Mouse (Mus musculus): Measurements from ENCODE around the gene Klk1b3. TPM values are rescaled to one million over a fixed set of nuclear protein-coding genes. Genes with fewer than 3 reads are reported as not detected.
"Not testable (repeated sequence)": the region's sequence is repeated elsewhere in the genome, so short reads cannot be mapped to it uniquely, and the experiment has no call there.

Gene Klk1b3
- polyA plus RNA-seq, 1 experiment: not detected

GRCm38 (mm10) chr7:44247971-44248370 lies 50.0 kb downstream of the Klk1b3 start:
- no peak overlapping the region for H3ac ChIP-seq (ENCODE audit: control insufficient read depth, insufficient read length, low read depth)
- peaks cover 52% of the 10 kb centered on the region for H3K79me2 ChIP-seq (ENCODE audit: control insufficient read depth, insufficient read depth)
- H3K4me3 ChIP-seq (ENCODE audit: insufficient read depth, poor library complexity, severe bottlenecking): peak overlapping the region; percentile 89
- peaks cover 25% of the 10 kb centered on the region for H3K79me3 ChIP-seq (ENCODE audit: low read depth)
- H3K27me3 ChIP-seq (ENCODE audit: control insufficient read depth, insufficient read depth, insufficient read length): no peaks in the 10 kb centered on the region
- TF ChIP-seq MAX (IDR thresholded peaks at IDR 0.05): no peak
- TF ChIP-seq CEBPB (IDR thresholded peaks at IDR 0.05; ENCODE audit: low read depth): no peak
- TF ChIP-seq MYOG (IDR thresholded peaks at IDR 0.05; ENCODE audit: control insufficient read depth, extremely low read depth, insufficient read length): no peak
- no peak for TF ChIP-seq CTCF (IDR thresholded peaks at IDR 0.05; ENCODE audit: control insufficient read depth, insufficient read depth, insufficient read length)
- no peak for TF ChIP-seq MYOD1 (IDR thresholded peaks at IDR 0.05; ENCODE audit: control insufficient read depth, insufficient read length, low read depth)
- no peak for TF ChIP-seq FOSL1 (IDR thresholded peaks at IDR 0.05; ENCODE audit: insufficient read depth, low read length, poor library complexity, severe bottlenecking)
- peaks cover 34% of the 10 kb centered on the region for H3K36me3 ChIP-seq (ENCODE audit: control insufficient read depth, insufficient read depth)

GRCm38 (mm10) chr7:44249248-44249647 lies 51.3 kb downstream of the Klk1b3 start:
- TF ChIP-seq MYOD1 (IDR thresholded peaks at IDR 0.05; ENCODE audit: control insufficient read depth, insufficient read length, low read depth): no peak
- Histone ChIP-seq H3K79me3 (ENCODE audit: low read depth) (peaks cover 25% of the 10 kb centered on the region), H3K4me3 (ENCODE audit: insufficient read depth, poor library complexity, severe bottlenecking) (no peak overlapping the region), H3K36me3 (ENCODE audit: control insufficient read depth, insufficient read depth) (peaks cover 34% of the 10 kb centered on the region), H3K27me3 (ENCODE audit: control insufficient read depth, insufficient read depth, insufficient read length) (no peaks in the 10 kb centered on the region), H3ac (ENCODE audit: control insufficient read depth, insufficient read length, low read depth) (no peak overlapping the region), H3K79me2 (ENCODE audit: control insufficient read depth, insufficient read depth) (peaks cover 52% of the 10 kb centered on the region)

DNA sequence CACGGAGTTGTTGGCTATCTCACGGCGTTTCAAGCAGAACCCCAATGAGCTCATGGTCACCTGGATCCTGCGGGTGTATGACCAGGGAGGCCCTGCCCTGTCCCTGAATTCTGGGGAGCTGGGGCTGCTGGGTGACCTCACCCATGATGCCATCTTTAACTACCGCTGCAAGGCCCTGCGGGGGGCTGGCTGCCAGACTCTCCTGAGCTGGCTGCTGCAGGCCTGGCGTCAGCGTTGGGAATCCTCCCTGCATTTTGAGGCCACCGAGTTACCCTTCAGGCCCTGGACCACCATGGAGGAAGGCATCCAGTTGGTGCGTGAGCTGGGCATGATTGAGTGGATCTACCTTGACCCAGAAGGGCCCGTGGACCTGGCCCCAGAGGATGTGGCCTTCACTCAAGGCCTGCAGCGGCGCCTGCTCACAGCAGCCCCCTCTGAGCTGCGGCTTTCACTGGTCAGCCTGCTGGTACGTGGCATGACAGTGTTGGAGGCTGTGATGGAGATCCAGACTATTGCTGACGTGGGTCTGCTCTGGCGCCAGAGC lies 52.8 kb downstream of the Klk1b3 start:
- Histone ChIP-seq H3K79me2 (ENCODE audit: control insufficient read depth, insufficient read depth) (peaks cover 48% of the 10 kb centered on the region), H3K79me3 (ENCODE audit: low read depth) (peaks cover 25% of the 10 kb centered on the region), H3K36me3 (ENCODE audit: control insufficient read depth, insufficient read depth) (peaks cover 34% of the 10 kb centered on the region)
- H3ac ChIP-seq (ENCODE audit: control insufficient read depth, insufficient read length, low read depth); H3K27me3 ChIP-seq (ENCODE audit: control insufficient read depth, insufficient read depth, insufficient read length); H3K4me3 ChIP-seq (ENCODE audit: insufficient read depth, poor library complexity, severe bottlenecking): not testable (repeated sequence)

Other genes with a start within 250 kb of the Klk1b3 start
- not detected for gene Klk1b8, start 247.5 kb upstream of the Klk1b3 start, polyA plus RNA-seq (2012; fragmentation: generic; extraction: Trizol)
- not detected for gene Klk1b1, start 231.4 kb upstream of the Klk1b3 start, polyA plus RNA-seq (2012; fragmentation: generic; extraction: Trizol)
- gene Klk1b9, start 222.1 kb upstream of the Klk1b3 start, polyA plus RNA-seq (2012; fragmentation: generic; extraction: Trizol): not detected
- gene Klk1b11, start 202.3 kb upstream of the Klk1b3 start, polyA plus RNA-seq (2012; fragmentation: generic; extraction: Trizol): not detected
- gene Klk1b26, start 186.0 kb upstream of the Klk1b3 start, polyA plus RNA-seq (2012; fragmentation: generic; extraction: Trizol): not detected
- gene Klk1b27, start 145.9 kb upstream of the Klk1b3 start, polyA plus RNA-seq (2012; fragmentation: generic; extraction: Trizol): not detected
- not detected for gene Klk1b21, start 95.9 kb upstream of the Klk1b3 start, polyA plus RNA-seq (2012; fragmentation: generic; extraction: Trizol)
- gene Klk1b22, start 85.5 kb upstream of the Klk1b3 start, polyA plus RNA-seq (2012; fragmentation: generic; extraction: Trizol): 0.19 TPM
- not detected for gene Klk1b16, start 61.4 kb upstream of the Klk1b3 start, polyA plus RNA-seq (2012; fragmentation: generic; extraction: Trizol)
- not detected for gene Klk1b24, start 10.0 kb upstream of the Klk1b3 start, polyA plus RNA-seq (2012; fragmentation: generic; extraction: Trizol)
- gene Klk1b4, start 9.2 kb downstream of the Klk1b3 start, polyA plus RNA-seq (2012; fragmentation: generic; extraction: Trizol): not detected
- gene Klk1b5, start 17.8 kb downstream of the Klk1b3 start, polyA plus RNA-seq (2012; fragmentation: generic; extraction: Trizol): not detected
- not detected for gene Klk1, start 27.2 kb downstream of the Klk1b3 start, polyA plus RNA-seq (2012; fragmentation: generic; extraction: Trizol)
- 0.06 TPM for gene Gm36864, start 38.0 kb downstream of the Klk1b3 start, polyA plus RNA-seq (2012; fragmentation: generic; extraction: Trizol)
- 0.68 TPM for gene 1700028J19Rik, start 48.5 kb downstream of the Klk1b3 start, polyA plus RNA-seq (2012; fragmentation: generic; extraction: Trizol)
- 68.9 TPM for gene 2410002F23Rik, start 48.5 kb downstream of the Klk1b3 start, polyA plus RNA-seq (2012; fragmentation: generic; extraction: Trizol)
- gene Acp4, start 59.2 kb downstream of the Klk1b3 start, polyA plus RNA-seq (2012; fragmentation: generic; extraction: Trizol): not detected
- not detected for gene Gm15517, start 63.3 kb downstream of the Klk1b3 start, polyA plus RNA-seq (2012; fragmentation: generic; extraction: Trizol)
- gene Clec11a, start 108.7 kb downstream of the Klk1b3 start, polyA plus RNA-seq (2012; fragmentation: generic; extraction: Trizol): 0.30 TPM
- gene Shank1, start 112.1 kb downstream of the Klk1b3 start, polyA plus RNA-seq (2012; fragmentation: generic; extraction: Trizol): under 0.01 TPM
- not detected for gene Syt3, start 185.9 kb downstream of the Klk1b3 start, polyA plus RNA-seq (2012; fragmentation: generic; extraction: Trizol)
- 0.11 TPM for gene 1700008O03Rik, start 187.6 kb downstream of the Klk1b3 start, polyA plus RNA-seq (2012; fragmentation: generic; extraction: Trizol)
- gene Lrrc4b, start 230.8 kb downstream of the Klk1b3 start, polyA plus RNA-seq (2012; fragmentation: generic; extraction: Trizol): not detected

Data from C2C12 (cell line).